ENCODE assay signal across 20 mouse cellular contexts in genomic region chr3:108026049-108026448, GRCm38 (mm10). TPM values are rescaled to one million over a fixed set of nuclear protein-coding genes. Genes with fewer than 3 reads are reported as not detected.
A peak's percentile ranks its signal among the peaks of the same experiment; 100 is the strongest.
DNase-seq lines count a peak whose midpoint lies in the region; ATAC-seq and TF ChIP-seq lines count a peak whose summit lies in the region.
"Had no signal": no experiment of that assay in that cellular context is flagged by ENCODE, and none has a peak within 500 bp of the region (broad histone marks: within the 10 kb centered on the region; RNA-seq: fewer than 3 reads in every experiment).

No protein-coding gene starts in this region.

- no peak for DNase-seq in liver, embryonic 11.5 days (ENCODE audit: low spot score)
- DNase-seq in MEL-GATA-1-ER (ENCODE audit: extremely low read depth, low read depth), result peak; percentile 76
- DNase-seq in fibroblast of lung, adult 2 months (ENCODE audit: low read depth), result peak; percentile 32
- no peak for DNase-seq in gastrocnemius, adult 2 months
- no peak for DNase-seq in adrenal gland, postnatal 14 days
- DNase-seq: cerebellum, adult 9-11 months; layer of hippocampus, adult 9-11 months had no signal

- TF ChIP-seq CTCF in gastrocnemius, adult 2 months (IDR thresholded peaks at IDR 0.05), result no peak

- H3K9me3 ChIP-seq in liver, embryonic 15.5 days (replicated peaks), result no peaks in the 10 kb centered on the region
- H3K9me3 ChIP-seq in liver, embryonic 11.5 days (ENCODE audit: control insufficient read depth, low read length), result no peaks in the 10 kb centered on the region
- H3K9me3 ChIP-seq in stomach, embryonic 15.5 days, result no peaks in the 10 kb centered on the region
- H3K9me3 ChIP-seq: embryonic facial prominence, embryonic 10.5 days; forebrain, embryonic 10.5 days; heart, embryonic 13.5 days; lung, embryonic 15.5 days had no signal

- H3K4me2 ChIP-seq in liver, embryonic 15.5 days, result no peak overlapping the region
- no peak overlapping the region for H3K4me2 ChIP-seq in liver, embryonic 11.5 days
- H3K4me2 ChIP-seq in stomach, embryonic 15.5 days, result no peak overlapping the region
- H3K4me2 ChIP-seq: heart, embryonic 13.5 days; lung, embryonic 15.5 days; midbrain, embryonic 11.5 days had no signal

- H3K27me3 ChIP-seq in liver, embryonic 15.5 days, result no peaks in the 10 kb centered on the region
- H3K27me3 ChIP-seq in liver, embryonic 11.5 days (replicated peaks; ENCODE audit: control insufficient read depth, insufficient read depth, low read length), result peaks cover 3% of the 10 kb centered on the region
- no peaks in the 10 kb centered on the region for H3K27me3 ChIP-seq in stomach, embryonic 15.5 days (replicated peaks)
- H3K27me3 ChIP-seq: lung, embryonic 15.5 days had no signal

- 0 out of 2 replicates have a peak overlapping the region, but pooled peaks have one; percentile 6 for H3K27ac ChIP-seq in liver, embryonic 15.5 days (replicated peaks)
- H3K27ac ChIP-seq in liver, embryonic 11.5 days (ENCODE audit: low read depth, low read length), result no peak overlapping the region; the same call in 1 of the 2 replicates
- H3K27ac ChIP-seq in stomach, embryonic 15.5 days, result peak overlapping the region; percentile 77
- H3K27ac ChIP-seq in gastrocnemius, adult 2 months, result no peak overlapping the region
- H3K27ac ChIP-seq: embryonic facial prominence, embryonic 10.5 days; forebrain, embryonic 10.5 days; heart, embryonic 13.5 days; lung, embryonic 15.5 days had no signal

- H3K36me3 ChIP-seq in liver, embryonic 15.5 days (replicated peaks), result no peaks in the 10 kb centered on the region
- H3K36me3 ChIP-seq in liver, embryonic 11.5 days (ENCODE audit: control insufficient read depth, insufficient read depth, low read length), result no peaks in the 10 kb centered on the region
- H3K36me3 ChIP-seq in stomach, embryonic 15.5 days, result no peaks in the 10 kb centered on the region
- H3K36me3 ChIP-seq: embryonic facial prominence, embryonic 10.5 days; forebrain, embryonic 10.5 days; heart, embryonic 13.5 days; lung, embryonic 15.5 days had no signal

- peaks cover 30% of the 10 kb centered on the region; the same call in 1 of the 2 replicates for H3K4me1 ChIP-seq in liver, embryonic 15.5 days (replicated peaks)
- no peaks in the 10 kb centered on the region; the same call in 1 of the 2 replicates for H3K4me1 ChIP-seq in liver, embryonic 11.5 days (replicated peaks; ENCODE audit: control insufficient read depth, insufficient read depth, low read length)
- no peaks in the 10 kb centered on the region for H3K4me1 ChIP-seq in stomach, embryonic 15.5 days
- H3K4me1 ChIP-seq: heart, embryonic 13.5 days; lung, embryonic 15.5 days had no signal

- ATAC-seq in liver, embryonic 15.5 days (ENCODE audit: insufficient read depth), result no peak
- ATAC-seq in liver, embryonic 11.5 days (replicated peaks; ENCODE audit: low FRiP score), result no peak; the same call in 1 of the 2 replicates
- peak; percentile 41; the same call in 1 of the 2 replicates for ATAC-seq in stomach, embryonic 15.5 days (ENCODE audit: insufficient read depth, low FRiP score, low read depth)

- H3K9ac ChIP-seq in liver, embryonic 15.5 days, result no peak overlapping the region
- H3K9ac ChIP-seq in liver, embryonic 11.5 days (ENCODE audit: low read depth, low read length), result no peak overlapping the region
- no peak overlapping the region for H3K9ac ChIP-seq in stomach, embryonic 15.5 days
- H3K9ac ChIP-seq: heart, embryonic 13.5 days; lung, embryonic 15.5 days had no signal

- WGBS in liver, embryonic 15.5 days (ENCODE audit: insufficient replicate concordance), result 28% methylated on average over 5 of the region's 5 CpGs
- 46% methylated on average over 5 of the region's 5 CpGs for WGBS in liver, embryonic 11.5 days
- 67% methylated on average over 5 of the region's 5 CpGs for WGBS in stomach, embryonic 15.5 days

- H3K4me3 ChIP-seq in liver, embryonic 15.5 days (replicated peaks), result no peak overlapping the region
- H3K4me3 ChIP-seq in liver, embryonic 11.5 days (ENCODE audit: low read depth, low read length), result no peak overlapping the region
- H3K4me3 ChIP-seq in stomach, embryonic 15.5 days (replicated peaks), result no peak overlapping the region
- no peak overlapping the region for H3K4me3 ChIP-seq in gastrocnemius, adult 2 months
- H3K4me3 ChIP-seq: embryonic facial prominence, embryonic 10.5 days; forebrain, embryonic 10.5 days; heart, embryonic 13.5 days; lung, embryonic 15.5 days had no signal

- intact Hi-C loops in gastrocnemius, adult 2 months (cut with DNase I), result no loop called here

RNA-seq across cellular contexts. Expression of gene Gstm1, which starts 8.3 kb away (rescaled TPM):
- polyA plus RNA-seq in liver, embryonic 15.5 days (2015; fragmentation: Nextera tagmentation; extraction: Ambion mirVana), result 415 and 453 TPM in 2 replicates
- polyA plus RNA-seq in liver, embryonic 11.5 days (2014; fragmentation: Nextera tagmentation; extraction: Ambion mirVana), result 244 and 267 TPM in 2 replicates
- 546 and 570 TPM in 2 replicates for polyA plus RNA-seq in stomach, embryonic 15.5 days (2015; fragmentation: Nextera tagmentation; extraction: Ambion mirVana)
- 100 to 1,000 TPM; 208 to 217 TPM for total RNA-seq in gastrocnemius, adult 2 months (2021)
- 145 and 158 TPM in 2 replicates for total RNA-seq in adrenal gland, postnatal 14 days (2021)

RNA-seq across cellular contexts. Expression of gene Gstm4, which starts 18.6 kb away (rescaled TPM):
- polyA plus RNA-seq in liver, embryonic 15.5 days (2015; fragmentation: Nextera tagmentation; extraction: Ambion mirVana), result 18.5 and 19.1 TPM in 2 replicates
- 21.2 and 22.8 TPM in 2 replicates for polyA plus RNA-seq in liver, embryonic 11.5 days (2014; fragmentation: Nextera tagmentation; extraction: Ambion mirVana)
- 23.0 and 28.8 TPM in 2 replicates for polyA plus RNA-seq in stomach, embryonic 15.5 days (2015; fragmentation: Nextera tagmentation; extraction: Ambion mirVana)
- total RNA-seq in gastrocnemius, adult 2 months (2021), result 10 to 100 TPM; 10.9 to 12.1 TPM
- 11.2 and 12.3 TPM in 2 replicates for total RNA-seq in adrenal gland, postnatal 14 days (2021)

RNA-seq across cellular contexts. Expression of gene Gstm2, which starts 39.8 kb away (rescaled TPM):
- 6.3 and 7.1 TPM in 2 replicates for polyA plus RNA-seq in liver, embryonic 15.5 days (2015; fragmentation: Nextera tagmentation; extraction: Ambion mirVana)
- polyA plus RNA-seq in liver, embryonic 11.5 days (2014; fragmentation: Nextera tagmentation; extraction: Ambion mirVana), result 16.7 and 18.2 TPM in 2 replicates
- polyA plus RNA-seq in stomach, embryonic 15.5 days (2015; fragmentation: Nextera tagmentation; extraction: Ambion mirVana), result 173 and 200 TPM in 2 replicates
- total RNA-seq in gastrocnemius, adult 2 months (2021), result 100 to 1,000 TPM in 1 of 2 experiments, 10 to 100 TPM in 1; 63.0 to 111 TPM
- total RNA-seq in adrenal gland, postnatal 14 days (2021), result 109 and 111 TPM in 2 replicates

RNA-seq across cellular contexts. Expression of gene Gstm3, which starts 57.0 kb away (rescaled TPM):
- polyA plus RNA-seq in liver, embryonic 15.5 days (2015; fragmentation: Nextera tagmentation; extraction: Ambion mirVana), result 14.9 and 15.4 TPM in 2 replicates
- polyA plus RNA-seq in liver, embryonic 11.5 days (2014; fragmentation: Nextera tagmentation; extraction: Ambion mirVana), result 7.5 and 7.7 TPM in 2 replicates
- polyA plus RNA-seq in stomach, embryonic 15.5 days (2015; fragmentation: Nextera tagmentation; extraction: Ambion mirVana), result 70.3 and 88.2 TPM in 2 replicates
- not detected for total RNA-seq in gastrocnemius, adult 2 months (2021)
- 2.1 TPM in 1 of 2 replicates, not detected in the other for total RNA-seq in adrenal gland, postnatal 14 days (2021)
- total RNA-seq: gastrocnemius, adult 18-20 months; left cerebral cortex, postnatal 25 days had no signal
- polyA plus RNA-seq: brain, embryonic 14.5 days; embryonic facial prominence, embryonic 10.5 days; forebrain, embryonic 10.5 days; heart, embryonic 13.5 days; hindbrain, embryonic 11.5 days; midbrain, embryonic 11.5 days; neural tube, embryonic 11.5 days; spleen, adult 2 months had no signal

Comparison
In these comparisons a context has a peak if more than half of its experiments do, and no peak if none do; other contexts are left out.
1. H3K27ac ChIP-seq: peak in liver, embryonic 15.5 days (single experiment) and stomach, embryonic 15.5 days (single experiment); none in liver, embryonic 11.5 days (single experiment) and gastrocnemius, adult 2 months (single experiment).
2. DNase-seq: peak in MEL-GATA-1-ER (single experiment) and fibroblast of lung, adult 2 months (single experiment); none in liver, embryonic 11.5 days (single experiment), gastrocnemius, adult 2 months (single experiment) and adrenal gland, postnatal 14 days (single experiment).